Mouse (Mus musculus) neural tube, embryonic 14.5 days (tissue): ENCODE data around the gene Slc25a44. TPM values are rescaled to one million over a fixed set of nuclear protein-coding genes. Genes with fewer than 3 reads are reported as not detected.
A peak's percentile ranks its signal among the peaks of the same experiment; 100 is the strongest.

Source experiments
- ATAC-seq: fragments of 200-750 bp; cut with Nextera tagmentation; 2 replicates; pipeline ENCODE4 v1.8.0; 2017; ENCODE audit warnings: low read depth, mild to moderate bottlenecking, moderate TSS enrichment, moderate library complexity
- H3K27ac ChIP-seq: fragments of 300-500 bp; sonication (generic); 2 replicates; pipeline ENCODE4 v1.5.1; 2014; ENCODE audit warnings: low read depth, mild to moderate bottlenecking, control low read depth, low read length, moderate library complexity, mixed read lengths
- H3K27me3 ChIP-seq: fragments of 300-500 bp; sonication (generic); 2 replicates; pipeline ENCODE4 v1.6.1; 2014; ENCODE audit warnings: low read length; ENCODE audit not compliant: control insufficient read depth, insufficient read depth
- H3K36me3 ChIP-seq: fragments of 300-500 bp; sonication (generic); 2 replicates; pipeline ENCODE4 v1.6.1; 2014; ENCODE audit warnings: low read length, mixed read lengths; ENCODE audit not compliant: control insufficient read depth, insufficient read depth
- H3K4me1 ChIP-seq: fragments of 300-500 bp; sonication (generic); 2 replicates; pipeline ENCODE4 v1.6.1; 2014; ENCODE audit warnings: low read length; ENCODE audit not compliant: control insufficient read depth, insufficient read depth
- H3K4me2 ChIP-seq: fragments of 300-500 bp; sonication (generic); 2 replicates; pipeline ENCODE4 v1.6.1; 2014; ENCODE audit warnings: mild to moderate bottlenecking, low read depth, low read length, control low read depth
- H3K4me3 ChIP-seq: fragments of 300-500 bp; sonication (generic); 2 replicates; pipeline ENCODE4 v1.5.1; 2014; ENCODE audit warnings: low read depth, low read length, control low read depth, mixed read lengths
- H3K9ac ChIP-seq: fragments of 300-500 bp; sonication (generic); replicated peaks from 2 replicates; pipeline ENCODE4 v1.6.1; 2014; ENCODE audit warnings: low read depth, mild to moderate bottlenecking, control low read depth, low read length, mixed read lengths
- H3K9me3 ChIP-seq: fragments of 300-500 bp; sonication (generic); 2 replicates; pipeline ENCODE4 v1.6.1; 2016; ENCODE audit warnings: low read length; ENCODE audit not compliant: control insufficient read depth
- WGBS: fragments of 180-500 bp; shearing (Covaris S2); extraction: QIAGEN DNeasy Blood & Tissue Kit; methylation state at CpG from one replicate; pipeline ENCODE4 v1.1.7; 2014; 5-methylcytosine and 5-hydroxymethylcytosine counted together
- polyA plus RNA-seq: library from polyadenylated mRNA; unstranded; fragments of >200 nt; fragmentation: Nextera tagmentation; extraction: Ambion mirVana; gene quantifications from 2 replicates; pipeline ENCODE4 v1.2.1, GENCODE M21; 2014

Slc25a44 gene
- polyA plus RNA-seq, 1 experiment from 2014 or later = 40.8 TPM

- peak within 1 kb of the TSS; percentile 16; the same call in 1 of the 2 replicates for H3K9ac ChIP-seq
- no peaks in the 10 kb centered on the region for H3K36me3 ChIP-seq
- no peak for ATAC-seq
- H3K4me1 ChIP-seq = peaks cover 26% of the 10 kb centered on the region
- no peaks in the 10 kb centered on the region for H3K27me3 ChIP-seq
- 34% methylated on average over 12 of the region's 12 CpGs for WGBS
- no peak within 1 kb of the TSS for H3K4me2 ChIP-seq
- no peak within 1 kb of the TSS for H3K4me3 ChIP-seq
- H3K9me3 ChIP-seq = no peaks in the 10 kb centered on the region
- no peak within 1 kb of the TSS for H3K27ac ChIP-seq
Measured at GRCm38 (mm10) chr3:88460983-88461696, 36.2 kb upstream of the Slc25a44 start, which contains the start of gene Sema4a. Gene Sema4a (minus strand): TSS chr3:88461182.

- no peak overlapping the region for H3K4me2 ChIP-seq
- no peak overlapping the region for H3K9ac ChIP-seq
- peaks cover 28% of the 10 kb centered on the region for H3K4me1 ChIP-seq
- no peak overlapping the region for H3K27ac ChIP-seq
- no peaks in the 10 kb centered on the region for H3K27me3 ChIP-seq
- 88% methylated on average over 5 of the region's 5 CpGs for WGBS
- no peak overlapping the region for H3K4me3 ChIP-seq
- H3K36me3 ChIP-seq = no peaks in the 10 kb centered on the region
- no peak for ATAC-seq
- no peaks in the 10 kb centered on the region for H3K9me3 ChIP-seq
Measured at GRCm38 (mm10) chr3:88460029-88460428, 35.1 kb upstream of the Slc25a44 start.

- Histone ChIP-seq H3K36me3 (no peaks in the 10 kb centered on the region), H3K27ac (peak overlapping the region; percentile 67), H3K27me3 (no peaks in the 10 kb centered on the region), H3K9ac (peak overlapping the region; percentile 71), H3K4me3 (peak overlapping the region; percentile 42), H3K9me3 (no peaks in the 10 kb centered on the region), H3K4me2 (peak overlapping the region; percentile 80), H3K4me1 (peaks cover 28% of the 10 kb centered on the region)
- ATAC-seq = peak; percentile 83
- WGBS = 2% methylated on average over 14 of the region's 14 CpGs
Measured at GRCm38 (mm10) chr3:88458778-88459219, 33.9 kb upstream of the Slc25a44 start.

GRCm38 (mm10) chr3:88456746-88457532 lies 32.0 kb upstream of the Slc25a44 start:
- H3K4me2 ChIP-seq = peak overlapping the region; percentile 80
- WGBS = 64% methylated on average over 7 of the region's 7 CpGs
- no peaks in the 10 kb centered on the region for H3K27me3 ChIP-seq
- H3K9me3 ChIP-seq = no peaks in the 10 kb centered on the region
- ATAC-seq = no peak
- peaks cover 28% of the 10 kb centered on the region for H3K4me1 ChIP-seq
- H3K27ac ChIP-seq = no peak overlapping the region
- 0 out of 2 replicates have a peak, but pooled peaks cover under 1% of the 10 kb centered on the region for H3K36me3 ChIP-seq
- peak overlapping the region; percentile 71; the same call in 1 of the 2 replicates for H3K9ac ChIP-seq
- H3K4me3 ChIP-seq = peak overlapping the region; percentile 42

- peaks cover 28% of the 10 kb centered on the region for H3K4me1 ChIP-seq
- ATAC-seq = no peak
- H3K27ac ChIP-seq = no peak overlapping the region
- no peak overlapping the region for H3K4me3 ChIP-seq
- 0 out of 2 replicates have a peak, but pooled peaks cover 4% of the 10 kb centered on the region for H3K36me3 ChIP-seq
- H3K9ac ChIP-seq = no peak overlapping the region
- H3K4me2 ChIP-seq = no peak overlapping the region
- no peaks in the 10 kb centered on the region for H3K27me3 ChIP-seq
- 79% methylated on average over 8 of the region's 8 CpGs for WGBS
- H3K9me3 ChIP-seq = no peaks in the 10 kb centered on the region
Measured at GRCm38 (mm10) chr3:88456313-88456712, 31.4 kb upstream of the Slc25a44 start.

GRCm38 (mm10) chr3:88455588-88456264 lies 30.8 kb upstream of the Slc25a44 start:
- no peak overlapping the region for H3K4me2 ChIP-seq
- no peaks in the 10 kb centered on the region for H3K9me3 ChIP-seq
- no peak for ATAC-seq
- H3K9ac ChIP-seq = no peak overlapping the region
- no peaks in the 10 kb centered on the region for H3K27me3 ChIP-seq
- H3K4me3 ChIP-seq = no peak overlapping the region
- no peak overlapping the region for H3K27ac ChIP-seq
- WGBS = 80% methylated on average over 18 of the region's 18 CpGs
- peaks cover 10% of the 10 kb centered on the region; the same call in 1 of the 2 replicates for H3K36me3 ChIP-seq
- peaks cover 28% of the 10 kb centered on the region for H3K4me1 ChIP-seq

GRCm38 (mm10) chr3:88454762-88455587 lies 30.0 kb upstream of the Slc25a44 start:
- Histone ChIP-seq H3K9ac (no peak overlapping the region), H3K4me2 (no peak overlapping the region), H3K9me3 (no peaks in the 10 kb centered on the region), H3K4me1 (peaks cover 28% of the 10 kb centered on the region), H3K4me3 (no peak overlapping the region), H3K36me3 (peaks cover 10% of the 10 kb centered on the region; the same call in 1 of the 2 replicates), H3K27ac (no peak overlapping the region), H3K27me3 (no peaks in the 10 kb centered on the region)
- no peak for ATAC-seq
- 58% methylated on average over 9 of the region's 9 CpGs for WGBS

- Histone ChIP-seq H3K36me3 (peaks cover 10% of the 10 kb centered on the region; the same call in 1 of the 2 replicates), H3K27me3 (no peaks in the 10 kb centered on the region), H3K4me3 (no peak overlapping the region), H3K9me3 (no peaks in the 10 kb centered on the region), H3K4me1 (peaks cover 25% of the 10 kb centered on the region), H3K4me2 (no peak overlapping the region), H3K27ac (no peak overlapping the region), H3K9ac (no peak overlapping the region)
- WGBS = 82% methylated on average over 8 of the region's 8 CpGs
- no peak for ATAC-seq
Measured at GRCm38 (mm10) chr3:88453986-88454385, 29.0 kb upstream of the Slc25a44 start.
